Mouse (Mus musculus) stomach, embryonic 15.5 days (tissue): Measurements from ENCODE around the gene Hgfac. TPM values are rescaled to one million over a fixed set of nuclear protein-coding genes. Genes with fewer than 3 reads are reported as not detected.
A peak's percentile ranks its signal among the peaks of the same experiment; 100 is the strongest.

ENCODE experiments used
- ATAC-seq: fragments of 200-750 bp; cut with Nextera tagmentation; 2 replicates; pipeline ENCODE4 v1.8.0; 2017; ENCODE audit warnings: low read depth, moderate number of reproducible peaks, moderate TSS enrichment; ENCODE audit not compliant: insufficient read depth, low FRiP score
- H3K27ac ChIP-seq: fragments of 300-500 bp; sonication (generic); 2 replicates; pipeline ENCODE4 v1.5.1; 2015; ENCODE audit warnings: mild to moderate bottlenecking, inconsistent platforms
- H3K27me3 ChIP-seq: fragments of 300-500 bp; sonication (generic); replicated peaks from 2 replicates; pipeline ENCODE4 v1.6.1; 2015; ENCODE audit warnings: inconsistent platforms
- H3K36me3 ChIP-seq: fragments of 300-500 bp; sonication (generic); 2 replicates; pipeline ENCODE4 v1.6.1; 2015; ENCODE audit warnings: inconsistent platforms
- H3K4me1 ChIP-seq: fragments of 300-500 bp; sonication (generic); 2 replicates; pipeline ENCODE4 v1.6.1; 2015; ENCODE audit warnings: inconsistent platforms
- H3K4me2 ChIP-seq: fragments of 300-500 bp; sonication (generic); 2 replicates; pipeline ENCODE4 v1.6.1; 2015; ENCODE audit warnings: mild to moderate bottlenecking, inconsistent platforms
- H3K4me3 ChIP-seq: fragments of 300-500 bp; sonication (generic); replicated peaks from 2 replicates; pipeline ENCODE4 v1.5.1; 2015; ENCODE audit warnings: inconsistent platforms
- H3K9ac ChIP-seq: fragments of 300-500 bp; sonication (generic); 2 replicates; pipeline ENCODE4 v1.6.1; 2015; ENCODE audit warnings: inconsistent platforms
- H3K9me3 ChIP-seq: fragments of 300-500 bp; sonication (generic); 2 replicates; pipeline ENCODE4 v1.6.1; 2016; ENCODE audit warnings: inconsistent platforms
- WGBS: fragments of 180-500 bp; shearing (Covaris S2); methylation state at CpG from one replicate; pipeline ENCODE4 v1.1.7; 2015; 5-methylcytosine and 5-hydroxymethylcytosine counted together
- polyA plus RNA-seq: library from polyadenylated mRNA; unstranded; fragments of >200 nt; fragmentation: Nextera tagmentation; extraction: Ambion mirVana; gene quantifications from 2 replicates; pipeline ENCODE4 v1.2.1, GENCODE M21; 2015

Hgfac gene
- polyA plus RNA-seq, 1 experiment from 2014 or later: 9.3 TPM

GRCm38 (mm10) chr5:35042431-35043109, 1.3 kb downstream of the Hgfac start:
- 53% methylated on average over 10 of the region's 10 CpGs for WGBS
- Histone ChIP-seq H3K4me1 (peaks cover 6% of the 10 kb centered on the region; the same call in 1 of the 2 replicates), H3K9ac (no peak overlapping the region), H3K27ac (no peak overlapping the region), H3K4me3 (no peak overlapping the region), H3K4me2 (no peak overlapping the region), H3K36me3 (no peaks in the 10 kb centered on the region), H3K27me3 (no peaks in the 10 kb centered on the region), H3K9me3 (no peaks in the 10 kb centered on the region)
- no peak; the same call in 1 of the 2 replicates for ATAC-seq

GRCm38 (mm10) chr5:35043110-35043451, 1.8 kb downstream of the Hgfac start:
- no peak overlapping the region for H3K9ac ChIP-seq
- no peak overlapping the region for H3K4me2 ChIP-seq
- no peaks in the 10 kb centered on the region for H3K27me3 ChIP-seq
- H3K9me3 ChIP-seq: no peaks in the 10 kb centered on the region
- no peak overlapping the region for H3K4me3 ChIP-seq
- WGBS: 13% methylated on average over 1 of the region's 1 CpGs
- H3K27ac ChIP-seq: no peak overlapping the region
- peak; percentile 67; the same call in 1 of the 2 replicates for ATAC-seq
- no peaks in the 10 kb centered on the region for H3K36me3 ChIP-seq
- peaks cover 6% of the 10 kb centered on the region; the same call in 1 of the 2 replicates for H3K4me1 ChIP-seq

DNA sequence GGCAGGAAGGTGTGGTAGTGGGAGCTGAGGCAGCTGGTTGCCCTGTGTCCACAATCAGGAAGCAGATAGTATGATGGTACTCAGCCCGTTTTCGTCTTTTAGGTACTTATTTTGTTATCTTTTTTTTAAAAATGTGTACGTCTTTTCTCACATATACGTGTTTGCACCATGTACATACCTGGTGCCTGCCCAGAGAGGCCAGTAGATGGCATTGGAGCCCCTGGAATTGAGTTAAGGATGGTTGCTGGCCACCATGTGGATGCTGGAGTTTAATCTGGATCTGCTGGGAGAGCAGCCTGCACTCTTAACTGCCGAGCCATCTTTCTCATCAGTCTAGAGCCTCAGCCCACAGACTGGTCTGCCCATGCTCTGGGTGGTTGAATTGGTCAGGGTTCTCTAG, 9.2 kb downstream of the Hgfac start:
- no peak overlapping the region for H3K27ac ChIP-seq
- H3K36me3 ChIP-seq: no peaks in the 10 kb centered on the region
- no peaks in the 10 kb centered on the region for H3K9me3 ChIP-seq
- H3K27me3 ChIP-seq: no peaks in the 10 kb centered on the region
- no peak overlapping the region for H3K9ac ChIP-seq
- ATAC-seq: no peak
- WGBS: 72% methylated on average over 5 of the region's 5 CpGs
- no peak overlapping the region for H3K4me3 ChIP-seq
- H3K4me1 ChIP-seq: no peaks in the 10 kb centered on the region
- no peak overlapping the region for H3K4me2 ChIP-seq

GRCm38 (mm10) chr5:35054628-35055027, 13.3 kb downstream of the Hgfac start:
- WGBS: 84% methylated on average over 3 of the region's 3 CpGs
- no peak overlapping the region for H3K4me3 ChIP-seq
- H3K4me2 ChIP-seq: no peak overlapping the region
- peaks cover 12% of the 10 kb centered on the region; the same call in 1 of the 2 replicates for H3K4me1 ChIP-seq
- no peaks in the 10 kb centered on the region for H3K9me3 ChIP-seq
- H3K9ac ChIP-seq: no peak overlapping the region
- no peak overlapping the region for H3K27ac ChIP-seq
- peaks cover 25% of the 10 kb centered on the region for H3K27me3 ChIP-seq
- no peak for ATAC-seq
- H3K36me3 ChIP-seq: no peaks in the 10 kb centered on the region

DNA sequence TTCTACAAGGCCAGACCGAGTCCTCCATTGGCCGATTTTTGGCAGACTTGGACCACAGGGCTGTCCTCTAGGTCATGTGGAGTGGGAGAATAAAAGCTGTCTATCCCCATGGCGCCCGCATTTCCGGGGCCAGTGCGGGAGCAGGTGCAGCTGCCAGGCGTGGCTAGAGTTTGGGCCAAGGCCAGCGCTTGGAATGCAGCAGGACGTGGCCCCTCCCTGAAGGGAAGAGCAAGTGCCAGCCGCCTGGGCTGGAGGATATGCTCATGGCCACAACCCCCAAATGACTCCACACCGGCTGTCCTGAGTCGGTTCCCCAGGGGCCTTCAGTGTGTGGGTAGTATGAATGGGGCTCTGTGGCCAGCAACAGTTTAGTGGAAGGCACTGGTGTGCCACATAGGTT, 13.8 kb downstream of the Hgfac start:
- WGBS: 74% methylated on average over 12 of the region's 12 CpGs
- no peak for ATAC-seq

DNA sequence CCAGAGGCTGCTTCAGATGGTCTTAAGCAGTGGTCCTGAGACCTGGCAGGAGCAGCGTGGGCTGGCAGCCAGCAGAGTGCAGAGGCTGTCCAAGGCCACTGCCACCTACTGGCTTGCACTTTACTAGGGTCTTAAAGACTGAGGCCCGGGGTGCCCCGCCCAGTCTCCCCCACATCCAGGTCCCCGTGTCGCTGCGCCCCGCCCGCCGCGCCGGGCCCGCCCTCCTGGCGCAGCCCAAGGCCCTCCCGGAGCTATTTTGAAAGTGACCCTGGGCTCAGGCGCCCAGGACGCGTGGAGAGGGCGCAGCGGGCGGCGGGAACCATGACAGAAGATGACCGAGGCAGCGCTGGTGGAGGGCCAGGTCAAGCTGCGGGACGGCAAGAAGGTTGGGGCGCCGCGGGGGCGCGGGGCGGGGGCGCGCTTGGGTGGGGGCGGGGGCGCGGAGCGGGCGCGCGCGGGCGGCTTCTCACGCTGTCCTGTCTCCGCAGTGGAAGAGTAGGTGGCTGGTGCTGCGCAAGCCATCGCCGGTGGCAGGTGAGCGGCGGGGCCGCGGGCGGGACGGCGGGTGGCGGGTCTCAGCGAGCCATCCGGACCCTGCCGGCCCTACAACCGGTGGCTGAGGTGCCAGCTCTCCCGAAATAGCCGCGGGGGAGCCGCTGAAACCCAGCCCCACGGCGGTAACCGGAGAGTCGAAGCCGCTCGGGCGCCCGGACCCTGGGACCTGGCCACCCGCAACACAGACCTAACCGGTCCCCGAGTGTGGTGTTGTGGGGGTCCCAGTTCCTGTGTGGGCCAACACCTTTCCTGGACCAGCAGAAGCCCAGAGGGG, 15.5 kb downstream of the Hgfac start, which contains the start of gene Dok7:
Gene Dok7 (plus strand): TSS at position 163 of the 829 bp plus-strand sequence.
- Histone ChIP-seq H3K9me3 (no peaks in the 10 kb centered on the region), H3K4me1 (peaks cover 12% of the 10 kb centered on the region; the same call in 1 of the 2 replicates), H3K4me2 (peak within 1 kb of the TSS; percentile 96), H3K9ac (peak within 1 kb of the TSS; percentile 22; the same call in 1 of the 2 replicates), H3K4me3 (peak within 1 kb of the TSS; percentile 58), H3K27me3 (peaks cover 25% of the 10 kb centered on the region), H3K27ac (no peak within 1 kb of the TSS), H3K36me3 (no peaks in the 10 kb centered on the region)
- under 1% methylated on average over 74 of the region's 74 CpGs for WGBS
- peak; percentile 67 for ATAC-seq

More for the DNA sequence above, 13.8 kb downstream of the Hgfac start:
- Histone ChIP-seq H3K9me3 (no peaks in the 10 kb centered on the region), H3K27me3 (peaks cover 25% of the 10 kb centered on the region), H3K4me3 (no peak overlapping the region), H3K9ac (no peak overlapping the region), H3K36me3 (no peaks in the 10 kb centered on the region), H3K27ac (no peak overlapping the region), H3K4me1 (peaks cover 12% of the 10 kb centered on the region; the same call in 1 of the 2 replicates), H3K4me2 (no peak overlapping the region)

GRCm38 (mm10) chr5:35057582-35057981, 16.3 kb downstream of the Hgfac start:
- Histone ChIP-seq H3K4me2 (peak overlapping the region; percentile 96), H3K27me3 (peaks cover 25% of the 10 kb centered on the region), H3K27ac (no peak overlapping the region), H3K4me1 (peaks cover 12% of the 10 kb centered on the region; the same call in 1 of the 2 replicates), H3K4me3 (peak overlapping the region; percentile 58), H3K9ac (no peak overlapping the region), H3K9me3 (no peaks in the 10 kb centered on the region), H3K36me3 (no peaks in the 10 kb centered on the region)
- 21% methylated on average over 4 of the region's 4 CpGs for WGBS
- no peak for ATAC-seq

DNA sequence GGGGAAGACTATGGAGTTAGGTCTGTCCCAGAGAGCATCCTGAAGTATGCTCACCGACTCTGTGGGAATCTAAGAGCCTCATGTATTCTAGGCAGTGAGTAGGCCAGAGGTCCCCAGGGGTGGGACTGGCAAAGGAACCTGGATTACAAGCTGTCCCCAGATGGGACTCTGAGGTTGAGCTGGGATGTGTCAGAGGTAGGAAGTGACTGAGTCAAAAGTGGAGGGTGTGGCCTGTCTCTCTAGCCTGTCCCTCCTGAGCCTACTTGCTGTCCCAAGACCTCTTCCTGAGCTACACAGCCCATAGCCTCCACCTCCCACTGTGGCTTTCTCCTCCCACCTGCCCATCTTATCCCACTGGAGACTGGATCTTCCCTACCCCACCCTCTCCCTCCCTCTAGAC, 16.9 kb downstream of the Hgfac start:
- 54% methylated on average over 1 of the region's 1 CpGs for whole genome bisulfite sequencing
- Histone ChIP-seq H3K4me2 (no peak overlapping the region; the same call in 1 of the 2 replicates), H3K4me3 (no peak overlapping the region), H3K27ac (no peak overlapping the region), H3K9me3 (no peaks in the 10 kb centered on the region), H3K4me1 (peaks cover 12% of the 10 kb centered on the region; the same call in 1 of the 2 replicates), H3K36me3 (no peaks in the 10 kb centered on the region), H3K27me3 (peaks cover 25% of the 10 kb centered on the region), H3K9ac (no peak overlapping the region)
- no peak for ATAC-seq

- H3K27ac ChIP-seq: no peak overlapping the region
- peaks cover 12% of the 10 kb centered on the region; the same call in 1 of the 2 replicates for H3K4me1 ChIP-seq
- 45% methylated on average over 3 of the region's 3 CpGs for WGBS
- no peak overlapping the region for H3K4me3 ChIP-seq
- ATAC-seq: no peak
- peaks cover 25% of the 10 kb centered on the region for H3K27me3 ChIP-seq
- no peak overlapping the region for H3K9ac ChIP-seq
- H3K9me3 ChIP-seq: no peaks in the 10 kb centered on the region
- H3K4me2 ChIP-seq: no peak overlapping the region
- H3K36me3 ChIP-seq: no peaks in the 10 kb centered on the region
Observed at GRCm38 (mm10) chr5:35060098-35060497, 18.8 kb downstream of the Hgfac start.

DNA sequence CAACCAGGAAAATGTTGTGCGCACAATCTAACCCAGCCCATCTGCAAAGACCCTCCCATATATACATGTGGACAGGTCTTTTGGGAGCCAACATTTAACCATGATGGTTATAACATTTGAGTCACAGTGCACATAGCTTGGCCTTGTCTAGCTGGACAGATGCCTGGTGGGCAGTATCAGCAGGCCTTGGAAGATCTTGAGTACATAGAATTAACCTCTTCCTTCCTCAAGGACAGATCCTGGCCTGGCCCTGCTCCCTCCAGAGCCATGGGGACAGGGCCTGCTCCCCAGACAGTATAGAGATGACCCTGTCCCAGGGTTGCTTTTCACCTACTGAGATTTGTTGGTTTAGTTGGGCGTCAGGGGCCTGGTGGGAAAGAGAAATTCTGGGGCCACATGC, 28.5 kb downstream of the Hgfac start:
- no peak for ATAC-seq
- Histone ChIP-seq H3K9ac (no peak overlapping the region), H3K4me1 (no peaks in the 10 kb centered on the region), H3K4me3 (no peak overlapping the region), H3K4me2 (no peak overlapping the region), H3K27me3 (no peaks in the 10 kb centered on the region), H3K9me3 (no peaks in the 10 kb centered on the region), H3K36me3 (no peaks in the 10 kb centered on the region), H3K27ac (no peak overlapping the region)
- WGBS: 90% methylated on average over 2 of the region's 2 CpGs

- WGBS: 86% methylated on average over 8 of the region's 8 CpGs
- Histone ChIP-seq H3K4me3 (no peak overlapping the region), H3K4me2 (no peak overlapping the region), H3K27ac (no peak overlapping the region), H3K9ac (no peak overlapping the region), H3K36me3 (no peaks in the 10 kb centered on the region), H3K27me3 (no peaks in the 10 kb centered on the region), H3K9me3 (no peaks in the 10 kb centered on the region), H3K4me1 (no peaks in the 10 kb centered on the region)
- ATAC-seq: no peak
Observed at GRCm38 (mm10) chr5:35070314-35070713, 29.0 kb downstream of the Hgfac start.

DNA sequence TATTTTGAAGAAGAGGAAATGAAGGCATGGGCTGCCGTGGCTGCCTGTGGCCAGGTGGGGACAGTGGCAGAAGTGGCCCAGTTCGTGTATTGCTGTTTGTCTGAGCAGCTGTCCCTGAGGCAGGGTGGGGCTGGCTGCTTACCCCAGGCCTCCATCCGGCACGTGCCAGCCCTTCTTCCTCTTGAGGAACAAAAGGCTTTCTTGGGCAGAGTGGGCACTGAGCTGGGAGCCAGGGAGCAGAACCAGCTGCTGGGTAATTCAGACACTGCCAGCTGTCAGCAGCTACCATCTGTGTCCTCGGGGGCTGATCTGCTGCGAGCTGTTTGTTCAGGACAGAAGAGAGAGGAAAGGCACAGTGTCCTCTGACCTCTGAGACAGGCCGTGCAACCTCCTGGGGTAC, 29.6 kb downstream of the Hgfac start:
- Histone ChIP-seq H3K4me1 (no peaks in the 10 kb centered on the region), H3K27ac (no peak overlapping the region), H3K27me3 (no peaks in the 10 kb centered on the region), H3K4me2 (no peak overlapping the region), H3K9ac (no peak overlapping the region), H3K9me3 (no peaks in the 10 kb centered on the region), H3K36me3 (no peaks in the 10 kb centered on the region), H3K4me3 (no peak overlapping the region)
- 44% methylated on average over 7 of the region's 7 CpGs for WGBS
- no peak for ATAC-seq
